Mouse (Mus musculus): ENCODE measurements around the gene Tas2r136. TPM values are rescaled to one million over a fixed set of nuclear protein-coding genes. Genes with fewer than 3 reads are reported as not detected.

The Tas2r136 gene
- not detected for total RNA-seq (2022)

- no peak for DNase-seq (ENCODE audit: low spot score in 2 of 2)
Measured at GRCm38 (mm10) chr6:132778062-132778461, at the start of gene Tas2r136. Tas2r136 (minus strand) TSS chr6:132778162.

GRCm38 (mm10) chr6:132802518-132802917 lies 24.6 kb upstream of the Tas2r136 start, which contains the start of gene Tas2r117:
Tas2r117 (plus strand) TSS chr6:132802818.
- DNase-seq (ENCODE audit: low spot score in 2 of 2), result no peak

- no peak for DNase-seq (ENCODE audit: low spot score in 2 of 2)
Measured at GRCm38 (mm10) chr6:132795393-132795792, 17.4 kb upstream of the Tas2r136 start.

GRCm38 (mm10) chr6:132761831-132762230 lies 16.1 kb downstream of the Tas2r136 start, which contains the start of gene Tas2r102:
Tas2r102 (plus strand) TSS chr6:132762131.
- no peak for DNase-seq (ENCODE audit: low spot score in 2 of 2)

- no peak for DNase-seq (ENCODE audit: low spot score in 2 of 2)
Measured at GRCm38 (mm10) chr6:132754430-132754829, 23.5 kb downstream of the Tas2r136 start, which contains the start of gene Tas2r124. Tas2r124 (plus strand) TSS chr6:132754730.

- DNase-seq (ENCODE audit: low spot score in 2 of 2), result no peak
Measured at GRCm38 (mm10) chr6:132750206-132750605, 27.8 kb downstream of the Tas2r136 start.

- no peak for DNase-seq (ENCODE audit: low spot score in 2 of 2)
Measured at GRCm38 (mm10) chr6:132737935-132738334, 40.0 kb downstream of the Tas2r136 start, which contains the start of gene Tas2r115. Tas2r115 (minus strand) TSS chr6:132738035.

Other genes starting within 250 kb of the Tas2r136 start
- gene Prh1, start 208.4 kb downstream of the Tas2r136 start, total RNA-seq (2022), result not detected
- not detected for gene Prp2, start 182.2 kb downstream of the Tas2r136 start, total RNA-seq (2022)
- gene A630073D07Rik, start 126.6 kb downstream of the Tas2r136 start, total RNA-seq (2022), result not detected
- not detected for gene Tas2r120, start 121.2 kb downstream of the Tas2r136 start, total RNA-seq (2022)
- gene Tas2r121, start 77.2 kb downstream of the Tas2r136 start, total RNA-seq (2022), result not detected
- not detected for gene Tas2r122, start 66.2 kb downstream of the Tas2r136 start, total RNA-seq (2022)
- gene Tas2r115, start 40.1 kb downstream of the Tas2r136 start, total RNA-seq (2022), result not detected
- gene Tas2r124, start 23.4 kb downstream of the Tas2r136 start, total RNA-seq (2022), result not detected
- not detected for gene Tas2r102, start 16.0 kb downstream of the Tas2r136 start, total RNA-seq (2022)
- not detected for gene Tas2r117, start 24.7 kb upstream of the Tas2r136 start, total RNA-seq (2022)
- not detected for gene Tas2r123, start 69.0 kb upstream of the Tas2r136 start, total RNA-seq (2022)
- gene Tas2r116, start 77.3 kb upstream of the Tas2r136 start, total RNA-seq (2022), result not detected
- gene Tas2r110, start 89.8 kb upstream of the Tas2r136 start, total RNA-seq (2022), result not detected
- not detected for gene Tas2r113, start 114.8 kb upstream of the Tas2r136 start, total RNA-seq (2022)
- not detected for gene Tas2r125, start 131.5 kb upstream of the Tas2r136 start, total RNA-seq (2022)
- gene Tas2r129, start 172.9 kb upstream of the Tas2r136 start, total RNA-seq (2022), result not detected
- not detected for gene Tas2r131, start 179.8 kb upstream of the Tas2r136 start, total RNA-seq (2022)
- gene Tas2r109, start 202.8 kb upstream of the Tas2r136 start, total RNA-seq (2022), result not detected